Mouse (Mus musculus) cerebellum, adult 8-10 months (tissue): ENCODE data around the gene Eva1c.
"Not testable (repeated sequence)": the region's sequence is repeated elsewhere in the genome, so short reads cannot be mapped to it uniquely, and the experiment has no call there.

Experiments
- DNase-seq: peaks from one replicate; pipeline ENCODE4 v3.0.0; 2022

The Eva1c gene

DNA sequence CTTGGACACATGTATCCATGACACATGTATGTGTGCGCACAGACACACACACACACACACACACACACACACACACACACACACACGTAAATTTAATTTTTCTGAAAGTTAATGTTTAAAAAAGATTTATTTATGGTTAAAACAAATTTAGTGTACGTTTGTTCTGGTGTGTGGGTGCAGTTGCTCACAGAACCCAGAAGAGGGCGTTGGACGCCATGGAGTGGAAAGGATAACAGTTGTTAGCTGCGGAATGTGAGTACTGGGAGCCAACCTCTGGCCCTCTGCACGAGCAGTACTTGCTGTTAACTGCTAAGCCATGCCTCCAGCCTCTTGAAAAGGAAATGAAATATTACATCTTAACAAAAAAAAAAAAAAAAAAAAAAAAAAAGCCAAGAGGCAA is at the start of gene Eva1c:
Gene Eva1c (plus strand): TSS at position 263 of the 400 bp plus-strand sequence.
- DNase-seq = no peak

DNA sequence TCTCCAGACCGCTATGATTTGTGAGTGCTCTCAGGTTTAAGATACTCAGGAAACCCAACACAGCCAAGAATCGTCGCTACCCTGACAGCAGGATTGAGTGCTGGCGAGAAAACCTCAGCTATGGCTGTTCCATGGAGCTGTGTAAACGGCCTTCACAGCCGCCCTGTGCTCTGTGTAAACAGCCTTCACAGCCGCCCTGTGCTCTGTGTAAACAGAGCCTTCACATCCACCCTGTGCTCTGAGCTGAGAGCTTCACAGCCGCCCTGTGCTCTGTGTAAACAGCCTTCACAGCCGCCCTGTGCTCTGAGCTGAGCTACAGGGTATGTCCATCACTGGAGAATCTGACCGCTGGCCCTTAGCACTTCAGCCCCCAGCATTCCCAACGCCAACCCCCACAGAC is 46.7 kb upstream of the Eva1c start:
- DNase-seq = no peak

DNA sequence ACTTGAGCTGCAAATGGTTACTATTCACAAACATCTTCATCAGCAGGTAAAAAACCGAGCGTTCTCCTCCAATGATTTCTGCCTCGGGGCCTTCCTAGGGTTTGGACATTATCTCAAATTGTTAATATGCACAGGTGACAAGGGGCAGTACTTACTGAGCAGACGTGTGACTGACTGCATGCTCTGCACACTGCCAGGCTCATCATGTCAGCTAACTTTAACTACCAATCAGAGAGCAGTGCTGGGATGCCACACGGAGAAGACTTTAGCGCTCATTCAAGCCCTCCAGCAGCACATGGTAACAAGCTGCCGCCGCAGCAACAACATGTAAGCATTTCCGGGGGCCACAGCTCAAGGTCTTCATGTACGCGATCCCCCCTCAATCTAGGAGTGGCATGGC is 43.2 kb upstream of the Eva1c start:
- no peak for DNase-seq

DNA sequence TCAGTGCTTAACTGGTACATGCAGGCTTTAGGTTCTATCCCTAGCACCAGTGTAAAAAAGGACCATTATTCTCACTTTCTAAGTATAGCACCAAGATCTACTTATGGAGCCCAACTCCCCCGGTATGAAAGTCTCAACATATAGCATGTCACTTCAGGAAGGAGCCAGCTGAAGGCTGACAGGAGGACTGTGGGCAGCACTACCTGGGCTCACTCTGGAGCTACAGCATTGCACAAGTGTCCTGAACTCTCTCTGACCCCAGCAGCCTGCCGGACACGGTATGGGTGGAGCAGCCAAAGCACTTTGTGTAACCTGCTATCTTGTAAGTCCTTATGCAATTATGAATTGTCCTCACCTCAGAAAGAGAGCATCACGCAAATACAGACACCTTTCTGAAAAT is 41.3 kb upstream of the Eva1c start:
- DNase-seq = no peak

DNA sequence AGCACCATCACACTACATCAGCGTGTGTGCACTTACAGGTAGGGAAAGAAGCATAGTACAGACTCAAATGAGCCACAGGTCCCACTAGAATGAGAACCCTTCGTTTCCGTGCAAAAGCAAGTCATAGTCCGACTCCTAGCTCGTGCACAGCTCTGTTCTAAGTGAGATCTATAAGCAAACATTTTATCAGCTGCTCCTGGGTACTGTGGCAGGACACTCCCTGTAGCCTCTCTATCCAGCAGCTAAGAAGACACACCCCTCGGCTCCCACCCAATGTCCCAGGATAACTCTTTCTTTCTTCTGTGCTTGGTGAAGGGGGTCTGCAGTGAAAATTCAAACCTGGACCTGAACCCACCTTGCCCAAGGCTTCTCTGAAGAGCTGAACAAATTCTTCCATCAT is 37.9 kb upstream of the Eva1c start:
- no peak for DNase-seq

DNA sequence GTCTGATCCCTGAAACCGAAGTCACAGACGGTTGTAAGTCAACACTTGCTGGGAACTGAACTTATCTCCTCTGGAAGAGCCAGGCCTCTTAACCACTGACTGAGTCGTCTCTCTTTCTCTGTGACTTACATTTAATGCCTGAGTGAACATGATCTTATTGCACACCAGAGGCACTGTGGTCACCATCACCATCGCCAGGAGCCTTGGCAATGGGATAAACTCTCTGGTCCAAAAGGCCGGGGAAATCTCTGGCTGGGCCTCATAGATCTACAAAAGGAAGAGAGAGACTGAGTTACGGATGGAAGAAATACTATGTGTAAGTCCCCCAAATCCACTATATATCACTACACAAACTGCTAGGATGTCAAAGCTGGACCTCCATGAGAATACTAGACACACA is 35.6 kb upstream of the Eva1c start:
- no peak for DNase-seq

DNA sequence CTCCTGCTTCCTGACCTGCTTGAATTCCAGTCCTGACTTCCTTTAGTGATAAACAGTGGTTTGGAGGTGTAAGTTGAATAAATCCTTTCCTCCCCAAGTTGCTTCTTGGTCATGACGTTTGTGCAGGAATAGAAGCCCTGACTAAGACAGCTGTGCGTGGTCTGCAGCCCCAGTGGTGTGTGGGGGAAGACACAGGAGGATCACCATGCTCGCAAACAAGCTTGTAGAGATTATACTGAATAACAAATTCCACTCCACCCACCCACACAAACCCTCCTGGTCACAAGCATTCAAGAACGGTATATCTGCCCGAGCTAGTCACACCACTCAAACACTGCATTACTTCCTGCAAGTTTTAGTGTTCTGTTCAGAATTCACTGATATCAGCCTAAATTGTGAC is 34.5 kb upstream of the Eva1c start:
- DNase-seq = no peak

DNA sequence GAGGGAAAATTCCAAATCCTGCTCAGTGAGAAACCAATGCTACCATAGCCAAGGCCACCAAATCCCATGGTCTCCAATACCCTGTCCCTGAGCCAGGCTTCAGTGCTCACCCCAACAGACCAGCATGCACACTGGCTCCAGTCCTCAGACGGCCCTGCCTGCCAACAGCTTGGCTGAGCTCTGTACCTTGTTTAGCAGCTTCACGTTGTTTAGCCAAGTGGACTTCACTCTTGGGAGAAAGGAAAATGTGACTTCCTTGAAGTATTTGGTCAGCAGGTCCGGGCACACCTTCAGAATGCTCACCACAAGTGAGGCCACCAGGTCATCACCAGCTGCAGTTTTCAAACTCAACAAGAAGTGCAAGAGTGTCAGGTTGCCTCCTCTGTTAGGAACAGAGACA is 34.0 kb upstream of the Eva1c start:
- no peak for DNase-seq

DNA sequence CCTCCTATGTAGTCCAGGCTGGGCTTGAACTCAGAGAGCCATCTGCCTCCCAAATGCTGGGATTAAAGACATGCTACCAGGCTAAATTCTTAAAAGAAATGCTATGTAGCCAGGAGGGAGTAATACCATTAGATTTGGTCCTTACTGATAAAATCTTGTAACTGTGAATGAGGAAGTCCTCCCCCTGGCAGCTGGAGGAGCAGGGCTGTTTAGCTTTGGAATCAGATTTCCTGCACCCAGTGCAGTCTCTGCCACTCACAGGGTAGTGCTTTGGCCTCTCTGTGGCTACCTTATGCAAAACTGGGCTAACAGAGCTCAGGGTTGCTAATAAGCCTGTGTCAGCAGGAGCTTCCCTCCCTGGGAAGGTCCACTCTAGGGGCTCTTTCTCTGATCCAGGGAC is 31.8 kb upstream of the Eva1c start:
- no peak for DNase-seq

DNA sequence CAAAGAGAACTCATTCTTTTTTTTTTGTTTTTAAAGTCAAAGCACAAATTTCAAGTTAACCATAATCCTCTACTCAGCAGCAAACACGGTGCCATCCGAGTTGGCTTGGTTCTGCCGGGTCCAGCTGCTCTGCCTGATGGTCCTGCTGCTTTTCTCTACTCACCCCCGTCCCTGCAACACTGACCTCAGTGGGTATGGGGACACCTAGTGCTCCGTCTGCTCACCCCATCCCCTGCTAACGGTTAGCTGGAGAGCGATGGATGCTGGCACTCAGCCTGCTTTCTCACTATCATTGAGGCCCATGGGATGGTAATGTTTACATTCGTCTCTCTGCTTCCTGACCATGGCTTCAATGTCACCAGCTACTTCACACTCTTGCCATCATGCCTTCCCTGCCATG is 28.1 kb upstream of the Eva1c start:
- DNase-seq = no peak

DNA sequence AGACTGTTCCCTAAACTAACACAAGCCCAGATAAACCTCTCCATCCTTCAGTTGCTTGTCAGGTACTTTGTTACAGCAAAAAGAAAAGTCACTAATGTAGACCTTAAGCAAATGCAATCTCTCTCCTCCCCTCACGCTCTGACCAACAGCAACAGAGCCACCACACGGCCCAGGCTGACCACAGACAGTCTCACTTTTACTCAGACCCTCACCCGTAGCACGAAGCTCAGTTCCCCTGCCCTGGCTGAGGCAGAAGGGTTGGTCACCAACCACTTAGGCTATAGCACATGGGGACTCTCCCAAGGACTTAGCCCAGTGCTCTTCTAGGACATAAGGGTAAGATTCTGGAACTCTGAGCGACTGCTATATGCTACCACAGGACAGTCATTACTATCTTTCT is 27.7 kb upstream of the Eva1c start:
- DNase-seq = no peak

DNA sequence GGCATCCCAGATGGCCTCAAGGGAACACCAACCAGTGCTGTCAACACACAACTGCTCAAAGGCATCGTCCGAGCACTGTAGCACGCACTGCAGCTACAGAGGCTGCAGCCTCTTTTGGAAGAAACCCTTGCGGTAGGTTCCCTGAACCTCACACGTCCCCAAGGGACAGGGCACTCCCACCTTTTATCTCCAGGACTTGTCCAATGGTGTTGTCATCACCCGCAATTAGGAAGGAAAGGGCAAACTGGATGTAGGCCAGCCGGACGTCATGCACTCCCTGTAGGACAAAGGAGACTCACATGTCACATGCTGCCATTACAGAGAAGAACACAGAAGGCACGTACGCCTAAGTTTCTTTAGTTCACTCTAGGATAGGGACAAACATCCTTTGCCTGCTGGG is 26.7 kb upstream of the Eva1c start:
- no peak for DNase-seq

DNA sequence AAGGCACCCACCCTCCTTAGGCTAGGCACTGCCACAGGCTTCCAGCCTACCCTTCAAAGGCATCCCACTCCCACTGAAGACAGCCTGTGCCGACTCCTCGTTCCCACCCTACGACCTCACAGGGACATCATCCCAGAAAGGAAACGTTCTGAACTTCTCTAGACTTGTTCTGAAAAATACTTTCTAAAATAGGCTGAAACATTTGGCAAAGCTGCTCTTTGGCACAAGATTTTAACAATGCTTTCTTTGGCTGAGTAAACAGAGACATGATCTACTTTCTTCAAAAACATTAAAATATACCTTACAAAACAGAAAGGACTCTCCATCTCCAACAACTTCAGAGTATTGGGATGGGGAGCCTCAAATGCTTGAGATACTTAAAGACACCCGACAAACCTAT is 25.3 kb upstream of the Eva1c start:
- DNase-seq = no peak

DNA sequence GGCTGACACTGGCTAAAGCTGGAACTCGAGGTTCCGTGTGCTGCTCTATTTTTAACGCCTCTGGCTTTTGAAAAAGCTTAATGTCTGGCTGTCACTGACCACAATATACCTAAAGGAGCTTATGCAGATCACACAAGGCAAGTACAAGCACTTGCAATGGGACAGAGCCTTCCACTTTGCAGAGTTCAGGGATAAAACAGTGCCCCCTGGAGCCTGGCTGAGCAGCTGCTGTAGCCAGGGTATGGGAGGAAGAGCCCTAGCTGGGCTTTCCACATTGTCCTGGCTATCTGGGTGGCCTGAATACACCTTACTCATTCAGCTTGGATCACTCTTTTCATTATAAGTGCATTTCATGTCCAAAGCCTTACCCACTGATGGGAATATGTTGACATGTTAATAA is 24.6 kb upstream of the Eva1c start:
- DNase-seq = no peak

DNA sequence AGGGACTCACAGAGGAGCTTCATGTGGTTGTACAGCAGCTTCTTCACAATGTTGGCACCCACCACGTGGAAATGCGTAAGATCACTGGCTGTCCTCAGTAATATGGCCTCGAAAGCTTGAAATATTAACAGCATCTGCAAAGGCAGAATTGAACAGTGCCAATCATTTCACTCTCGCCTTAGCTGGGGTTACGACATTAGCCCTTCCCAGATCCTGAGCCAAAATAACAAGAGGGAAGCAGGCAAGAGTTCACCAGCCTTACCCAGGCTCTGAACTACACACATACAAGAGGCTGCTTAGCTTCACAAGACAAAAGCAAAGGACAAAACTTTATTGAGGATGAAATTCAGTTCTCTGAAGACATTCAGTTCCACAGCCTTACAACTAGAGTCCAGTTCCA is 22.1 kb upstream of the Eva1c start:
- no peak for DNase-seq

DNA sequence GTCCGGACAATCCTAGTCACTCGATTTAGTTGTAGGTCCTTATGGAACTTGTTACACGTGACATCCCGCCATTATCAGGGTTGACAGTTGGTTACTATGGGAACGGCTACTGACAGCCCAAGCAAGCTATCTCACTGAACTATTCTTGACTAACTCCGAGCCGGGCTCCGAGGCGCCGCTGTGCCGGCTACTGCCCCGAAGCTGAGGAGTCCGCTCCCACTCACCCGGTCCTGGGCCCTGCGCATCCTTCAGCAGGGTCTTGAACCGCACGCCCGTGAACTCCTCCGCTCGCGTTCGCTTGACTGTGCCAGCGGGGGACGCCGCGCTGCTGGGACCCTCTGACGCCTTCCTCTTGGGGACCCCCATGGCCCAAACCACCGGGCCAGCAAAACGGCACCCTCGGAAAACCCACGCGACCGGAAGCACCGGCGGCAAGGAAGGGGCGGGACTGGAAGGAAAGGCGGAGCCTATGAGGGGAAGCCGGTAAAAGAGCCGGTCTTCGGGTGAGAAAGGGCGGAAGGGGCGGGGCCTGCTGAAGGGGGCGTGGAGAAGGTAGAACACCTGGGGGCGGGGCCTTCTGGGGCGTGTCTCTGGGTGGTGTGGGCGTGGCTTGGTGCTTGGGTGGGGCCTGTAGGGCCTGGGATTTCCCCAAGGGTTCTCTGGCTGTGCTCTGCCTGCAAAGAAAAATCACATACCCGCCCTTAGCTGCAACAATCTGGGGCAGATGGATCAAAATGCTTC is 16.4 kb upstream of the Eva1c start, which contains the start of gene Urb1:
Gene Urb1 (minus strand): TSS at position 439 of the 741 bp plus-strand sequence.
- peak; percentile 99 for DNase-seq

DNA sequence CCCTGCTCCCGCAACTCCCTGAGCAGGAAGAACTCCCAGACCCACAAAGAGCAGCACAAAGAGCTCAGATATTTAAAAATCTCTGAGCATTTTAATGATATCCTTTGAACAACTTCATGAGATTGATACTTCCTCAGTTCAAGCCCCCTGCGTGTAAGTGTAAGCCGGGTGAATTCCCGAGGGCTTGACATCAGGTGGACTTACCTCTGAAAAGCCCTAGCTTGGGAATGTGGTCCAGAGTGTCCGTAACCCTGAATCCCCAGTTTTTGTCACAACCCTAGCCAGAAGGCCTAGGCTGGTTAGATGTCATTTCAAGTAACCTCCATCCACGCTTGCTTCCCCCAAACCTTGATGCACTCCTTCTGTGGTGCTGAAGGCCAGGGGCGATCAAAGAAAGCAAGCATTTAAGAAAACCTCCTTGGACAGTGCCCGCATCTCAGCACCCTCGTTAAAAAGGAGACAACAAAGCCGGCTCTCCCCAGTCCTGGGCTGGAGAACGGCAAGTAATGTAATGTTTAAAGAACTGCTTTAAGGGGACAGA is 15.7 kb upstream of the Eva1c start:
- no peak for DNase-seq

DNA sequence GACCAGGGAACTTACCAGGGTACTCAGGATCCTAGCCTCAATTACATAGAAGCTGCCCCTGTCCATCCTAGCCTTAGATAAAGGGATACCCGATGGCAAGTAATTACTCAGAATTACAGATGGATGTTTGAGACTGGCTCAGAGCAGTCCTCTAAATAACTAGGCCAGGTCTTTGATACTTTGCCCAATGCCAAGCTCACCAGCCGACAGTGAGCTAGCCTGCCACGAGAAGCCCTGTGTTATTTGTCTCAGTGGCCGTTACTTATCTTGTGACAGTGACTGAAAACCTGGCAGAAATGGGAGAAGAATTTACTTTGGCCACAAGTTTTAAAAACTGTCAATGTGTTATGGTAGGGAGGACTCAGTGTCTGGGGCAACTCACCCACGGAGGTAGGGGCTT is 14.4 kb upstream of the Eva1c start:
- no peak for DNase-seq

DNA sequence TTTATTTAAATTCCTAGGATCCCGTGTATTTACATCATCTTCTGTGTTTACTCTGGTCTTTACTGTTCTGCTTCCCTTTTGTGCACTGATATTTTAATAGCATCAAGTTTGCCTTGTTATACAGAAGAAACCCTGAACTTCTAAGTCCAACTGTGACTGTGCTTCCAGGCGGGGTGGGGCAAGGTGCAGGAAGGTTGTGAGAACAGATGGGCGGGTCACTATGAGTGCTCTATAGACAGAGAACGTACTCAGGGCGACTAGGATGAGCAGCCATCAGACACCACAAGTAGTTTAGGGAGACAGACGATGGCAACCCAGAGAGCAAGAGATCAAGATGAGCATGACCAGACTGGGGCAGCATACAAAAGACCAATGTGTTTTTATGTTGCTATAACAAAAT is 6.2 kb upstream of the Eva1c start:
- DNase-seq = no peak

DNA sequence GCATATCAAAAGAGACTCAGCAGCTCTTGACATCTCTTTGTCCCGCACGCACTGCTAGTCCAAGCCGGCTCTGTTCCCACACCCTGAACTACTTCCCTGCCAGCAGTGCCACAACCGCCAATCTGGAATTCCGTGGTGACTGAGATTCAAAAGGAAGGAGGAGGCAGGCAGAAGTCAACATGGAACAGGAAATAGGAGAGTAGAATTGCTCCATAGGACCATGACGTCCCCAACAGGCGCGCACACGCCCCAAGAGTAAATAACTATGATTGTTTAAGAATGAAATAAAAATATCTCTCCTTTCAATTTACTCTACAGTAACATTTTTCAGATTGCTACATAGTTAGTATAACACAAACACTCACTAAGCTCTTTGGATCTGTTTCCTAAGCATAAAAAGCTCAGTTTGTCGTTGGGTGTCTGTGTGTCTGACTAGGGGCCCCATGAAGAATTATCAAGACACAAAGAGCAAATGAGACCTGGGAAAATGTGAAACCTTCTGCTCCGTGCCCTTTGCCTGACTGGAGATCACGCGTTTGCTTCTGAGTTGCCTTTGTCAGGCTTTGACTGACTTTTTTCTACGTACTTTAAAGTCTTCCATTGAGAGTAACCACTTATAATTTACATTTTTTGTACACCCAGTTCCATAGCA is 5.3 kb upstream of the Eva1c start:
- DNase-seq = no peak

DNA sequence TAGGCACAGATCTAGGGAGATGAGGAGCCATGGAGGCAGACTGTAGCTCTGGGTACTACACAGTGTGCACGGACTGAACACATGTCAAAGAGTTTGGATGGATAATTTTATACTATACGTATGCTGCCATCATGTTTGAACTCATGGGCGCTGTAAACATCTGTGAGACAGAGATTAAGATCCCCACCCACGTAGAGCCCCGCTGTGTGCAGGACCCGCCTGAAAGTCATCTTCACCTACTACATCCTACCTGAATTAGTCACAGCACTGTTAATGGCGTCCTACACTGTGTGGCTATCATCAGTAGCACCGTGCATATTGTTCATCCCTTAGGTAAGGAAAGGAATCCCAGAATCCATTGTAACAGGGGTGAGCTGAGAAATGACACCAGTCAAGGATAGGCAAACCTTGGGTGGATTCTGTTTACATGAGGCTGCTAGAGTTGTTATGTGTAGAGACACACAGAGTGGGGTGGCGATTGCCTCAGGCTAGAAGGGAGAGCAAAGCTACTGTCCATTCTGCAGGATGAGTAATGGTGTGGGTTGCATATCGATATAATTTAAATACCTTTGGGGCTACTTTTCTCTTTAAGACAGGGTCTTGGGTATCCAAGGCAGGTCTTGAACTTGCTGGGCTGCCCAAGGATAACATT is 4.1 kb upstream of the Eva1c start:
- DNase-seq = no peak

DNA sequence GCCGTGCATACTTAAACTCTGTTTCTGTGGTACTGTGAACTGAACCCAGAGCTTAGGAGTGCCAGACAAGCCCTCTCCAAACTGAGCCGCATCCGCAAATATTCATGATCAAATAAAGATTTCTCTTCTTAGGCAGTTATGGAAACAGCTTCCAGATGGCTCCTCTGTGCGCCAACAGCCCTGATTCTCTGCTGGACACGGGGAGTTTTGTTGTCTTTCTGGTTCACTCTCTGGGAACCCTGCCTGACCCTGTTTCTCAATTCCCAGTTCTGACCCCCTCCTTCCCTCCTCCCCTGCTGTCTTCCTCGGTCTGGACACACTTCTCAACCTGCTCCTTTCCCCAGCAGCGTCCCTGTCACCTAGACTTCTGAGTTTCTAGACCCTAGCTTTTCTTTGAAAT is 3.5 kb upstream of the Eva1c start:
- no peak for DNase-seq

DNA sequence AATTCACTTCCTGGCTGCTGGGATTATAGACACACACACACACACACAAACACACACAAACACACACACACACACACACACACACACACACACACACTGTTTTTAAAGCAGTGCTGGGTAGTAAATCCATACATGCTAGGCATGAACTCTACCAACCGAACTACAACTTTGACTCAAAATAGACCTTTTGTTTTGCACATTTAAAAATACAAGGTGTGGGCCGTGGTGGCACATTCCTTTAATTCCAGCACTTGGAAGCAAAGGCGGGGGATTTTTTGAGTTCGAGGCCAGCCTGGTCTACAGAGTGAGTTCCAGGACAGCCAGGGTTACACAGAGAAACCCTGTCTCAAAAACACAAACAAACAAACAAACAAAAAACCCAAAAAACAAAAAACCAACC is 2.5 kb upstream of the Eva1c start:
- not testable (repeated sequence) for DNase-seq

DNA sequence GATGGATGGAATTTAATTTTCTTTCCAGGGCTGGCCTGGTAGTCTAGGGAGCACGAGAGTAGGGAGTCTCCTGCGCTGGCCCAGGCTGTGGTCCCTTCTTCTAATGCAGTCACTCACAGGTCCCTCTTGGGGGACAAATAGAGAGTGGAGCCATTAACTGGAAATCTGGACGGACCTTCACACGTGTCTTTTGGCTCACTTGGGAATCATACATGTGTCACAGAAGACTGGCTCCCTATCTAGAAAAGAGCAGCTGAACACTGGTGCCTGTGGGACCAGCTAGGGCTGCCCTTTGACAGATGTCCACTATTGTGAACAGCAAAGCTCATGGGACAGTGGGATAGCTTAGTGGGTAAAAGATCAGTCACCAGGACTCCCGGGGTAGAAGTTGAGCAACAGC is 478 bp upstream of the Eva1c start:
- no peak for DNase-seq
